Mouse (Mus musculus): ENCODE measurements at regions not wholly inside any gene's neighbourhood (a gene's known extent, or its start where the extent isn't known, plus 50 kb on each side); places are given as distances from the start of the nearest gene placed in this dataset.

- TF ChIP-seq CTCF (IDR thresholded peaks at IDR 0.05; ENCODE audit: low read depth), result no peak
- no peak for TF ChIP-seq EP300 (IDR thresholded peaks at IDR 0.05; ENCODE audit: low read depth)
Observed at GRCm38 (mm10) chr13:26234703-26235102, 535.3 kb downstream of the Hdgfl1 start.

Data from heart, postnatal 0 days (tissue).